Mouse (Mus musculus): ENCODE measurements around the gene Irf3.

Irf3 gene

GRCm38 (mm10) chr7:45036702-45037101 lies 39.3 kb downstream of the Irf3 start:
- DNase-seq = no peak

GRCm38 (mm10) chr7:45037720-45038361 lies 40.4 kb downstream of the Irf3 start:
- DNase-seq = peak; percentile 60 to 70

- no peak for DNase-seq
Measured at GRCm38 (mm10) chr7:45038411-45038810, 41.0 kb downstream of the Irf3 start.

GRCm38 (mm10) chr7:45040851-45041250 lies 43.4 kb downstream of the Irf3 start:
- no peak for DNase-seq

- DNase-seq = no peak
Measured at GRCm38 (mm10) chr7:45043307-45043706, 45.9 kb downstream of the Irf3 start.

- DNase-seq = peak in 1 of 2 experiments; percentile 42
Measured at GRCm38 (mm10) chr7:45045741-45046140, 48.3 kb downstream of the Irf3 start.

- DNase-seq = no peak
Measured at GRCm38 (mm10) chr7:45046853-45047350, 49.5 kb downstream of the Irf3 start.

- no peak for DNase-seq
Measured at GRCm38 (mm10) chr7:45047491-45047890, 50.0 kb downstream of the Irf3 start.

- DNase-seq = peak in 1 of 2 experiments; percentile 56
Measured at GRCm38 (mm10) chr7:45048001-45048890, 50.8 kb downstream of the Irf3 start.

GRCm38 (mm10) chr7:45048923-45049657 lies 51.6 kb downstream of the Irf3 start:
- peak in 1 of 2 experiments; percentile 43 for DNase-seq

GRCm38 (mm10) chr7:45050945-45051600 lies 53.6 kb downstream of the Irf3 start:
- DNase-seq = peak; percentile 67 to 84

- no peak for DNase-seq
Measured at GRCm38 (mm10) chr7:45051601-45051974, 54.1 kb downstream of the Irf3 start.

Data from cerebellum, postnatal 25 days (tissue).